Mouse (Mus musculus) heart, postnatal 0 days (tissue): ENCODE measurements at regions not wholly inside any gene's neighbourhood (a gene's known extent, or its start where the extent isn't known, plus 50 kb on each side); places are given as distances from the start of the nearest gene placed in this dataset.

Experiments used
- ATAC-seq: fragments of 200-750 bp; cut with Nextera tagmentation; 2 replicates; pipeline ENCODE4 v1.8.0; 2017; ENCODE audit warnings: low read depth, moderate number of reproducible peaks, moderate library complexity; ENCODE audit not compliant: insufficient read depth
- DNase-seq: peaks from one replicate; pipeline ENCODE4 v3.0.0-alpha.2; 2016; ENCODE audit warnings: low spot score
- H3K27ac ChIP-seq: fragments of 300-500 bp; sonication (generic); 2 replicates; pipeline ENCODE4 v1.5.1; 2014; ENCODE audit warnings: low read depth, mild to moderate bottlenecking
- H3K27me3 ChIP-seq: fragments of 300-500 bp; sonication (generic); 2 replicates; pipeline ENCODE4 v1.6.1; 2014; ENCODE audit warnings: low read length, mixed read lengths; ENCODE audit not compliant: control insufficient read depth, insufficient read depth
- H3K36me3 ChIP-seq: fragments of 300-500 bp; sonication (generic); replicated peaks from 2 replicates; pipeline ENCODE4 v1.6.1; 2014; ENCODE audit warnings: low read length, mixed read lengths; ENCODE audit not compliant: control insufficient read depth, insufficient read depth
- H3K4me1 ChIP-seq: fragments of 300-500 bp; sonication (generic); 2 replicates; pipeline ENCODE4 v1.6.1; 2014; ENCODE audit warnings: antibody characterized with exemption; ENCODE audit not compliant: control insufficient read depth, insufficient read depth
- H3K4me2 ChIP-seq: fragments of 300-500 bp; sonication (generic); 2 replicates; pipeline ENCODE4 v1.6.1; 2014; ENCODE audit warnings: low read depth, mild to moderate bottlenecking, low read length, moderate library complexity
- H3K4me3 ChIP-seq: fragments of 300-500 bp; sonication (generic); 2 replicates; pipeline ENCODE4 v1.5.1; 2014; ENCODE audit warnings: low read depth, low read length
- H3K9ac ChIP-seq: fragments of 300-500 bp; sonication (generic); replicated peaks from 2 replicates; pipeline ENCODE4 v1.6.1; 2014; ENCODE audit warnings: low read depth, low read length, mixed read lengths
- H3K9me3 ChIP-seq: fragments of 300-500 bp; sonication (generic); replicated peaks from 2 replicates; pipeline ENCODE4 v1.6.1; 2016; ENCODE audit warnings: low read length; ENCODE audit not compliant: control insufficient read depth
- CTCF ChIP-seq: IDR thresholded peaks from 2 replicates; pipeline ENCODE4 v1.5.1; 2016; ENCODE audit warnings: antibody characterized with exemption, control low read depth, low read depth
- EP300 ChIP-seq: IDR thresholded peaks from 2 replicates; pipeline ENCODE4 v1.6.1; 2016; ENCODE audit warnings: antibody characterized with exemption, low read depth
- WGBS: fragments of 180-500 bp; shearing (Covaris S2); extraction: QIAGEN DNeasy Blood & Tissue Kit; methylation state at CpG from one replicate; pipeline ENCODE4 v1.1.7; 2014; 5-methylcytosine and 5-hydroxymethylcytosine counted together

- 66% methylated on average over 2 of the region's 2 CpGs for WGBS
These were observed 83.3 kb downstream of the Cmc2 start for GRCm38 (mm10) chr8:116837991-116838390.

GRCm38 (mm10) chr8:116832181-116832580 lies 89.1 kb downstream of the Cmc2 start:
- DNase-seq (peak; percentile 41), ATAC-seq (peak; percentile 57)
- H3K4me2 ChIP-seq: no peak overlapping the region

More at GRCm38 (mm10) chr8:116837991-116838390, 83.3 kb downstream of the Cmc2 start:
- 0 out of 2 replicates have a peak, but pooled peaks cover 3% of the 10 kb centered on the region for H3K27me3 ChIP-seq
- no peaks in the 10 kb centered on the region for H3K9me3 ChIP-seq
- H3K9ac ChIP-seq: no peak overlapping the region
- no peak for ATAC-seq
- H3K36me3 ChIP-seq: no peaks in the 10 kb centered on the region
- DNase-seq: no peak
- no peak for TF ChIP-seq CTCF
- no peak for TF ChIP-seq EP300
- H3K4me2 ChIP-seq: no peak overlapping the region
- no peak overlapping the region for H3K4me3 ChIP-seq
- no peaks in the 10 kb centered on the region for H3K4me1 ChIP-seq
- H3K27ac ChIP-seq: no peak overlapping the region

GRCm38 (mm10) chr8:116829631-116830030 lies 91.6 kb downstream of the Cmc2 start:
- 79% methylated on average over 3 of the region's 3 CpGs for WGBS
- Histone ChIP-seq H3K4me1 (no peaks in the 10 kb centered on the region), H3K36me3 (no peaks in the 10 kb centered on the region), H3K9me3 (no peaks in the 10 kb centered on the region), H3K4me3 (no peak overlapping the region), H3K27me3 (no peaks in the 10 kb centered on the region), H3K27ac (no peak overlapping the region), H3K9ac (no peak overlapping the region), H3K4me2 (no peak overlapping the region)
- TF ChIP-seq EP300: no peak
- no peak for TF ChIP-seq CTCF
- ATAC-seq (no peak), DNase-seq (no peak)

More at GRCm38 (mm10) chr8:116832181-116832580, 89.1 kb downstream of the Cmc2 start:
- Histone ChIP-seq H3K9me3 (no peaks in the 10 kb centered on the region), H3K27me3 (0 out of 2 replicates have a peak, but pooled peaks cover 3% of the 10 kb centered on the region), H3K4me3 (no peak overlapping the region), H3K9ac (no peak overlapping the region), H3K4me1 (no peaks in the 10 kb centered on the region), H3K36me3 (no peaks in the 10 kb centered on the region), H3K27ac (no peak overlapping the region)
- 59% methylated on average over 2 of the region's 2 CpGs for WGBS
- TF ChIP-seq EP300: no peak
- TF ChIP-seq CTCF: no peak

- no peak overlapping the region for H3K27ac ChIP-seq
- TF ChIP-seq CTCF: no peak
- no peak for TF ChIP-seq EP300
- H3K4me3 ChIP-seq: no peak overlapping the region
- 0 out of 2 replicates have a peak, but pooled peaks cover 2% of the 10 kb centered on the region for H3K9me3 ChIP-seq
- ATAC-seq (no peak), DNase-seq (no peak)
- no peaks in the 10 kb centered on the region for H3K36me3 ChIP-seq
- no peaks in the 10 kb centered on the region for H3K27me3 ChIP-seq
- H3K9ac ChIP-seq: no peak overlapping the region
- H3K4me1 ChIP-seq: no peaks in the 10 kb centered on the region
- WGBS: 72% methylated on average over 8 of the region's 8 CpGs
- H3K4me2 ChIP-seq: no peak overlapping the region
These were observed 93.0 kb downstream of the Cmc2 start for GRCm38 (mm10) chr8:116828220-116828619.

GRCm38 (mm10) chr8:116827141-116827540 lies 94.1 kb downstream of the Cmc2 start:
- WGBS: 98% methylated on average over 13 of the region's 13 CpGs
- H3K27ac ChIP-seq: no peak overlapping the region
- no peak for DNase-seq

More at GRCm38 (mm10) chr8:116827141-116827540, 94.1 kb downstream of the Cmc2 start:
- Histone ChIP-seq H3K4me2 (no peak overlapping the region), H3K4me3 (no peak overlapping the region), H3K27me3 (no peaks in the 10 kb centered on the region), H3K36me3 (no peaks in the 10 kb centered on the region), H3K9me3 (peaks cover 7% of the 10 kb centered on the region; the same call in 1 of the 2 replicates), H3K4me1 (no peaks in the 10 kb centered on the region), H3K9ac (no peak overlapping the region)
- no peak for ATAC-seq
- TF ChIP-seq EP300 (no peak), CTCF (no peak)
